Mouse (Mus musculus): Measurements from ENCODE around the gene Actc1. TPM values are rescaled to one million over a fixed set of nuclear protein-coding genes. Genes with fewer than 3 reads are reported as not detected.

Actc1 gene
- polyA plus RNA-seq, 2 experiments from 2014 or later: not detected

- no peak for ATAC-seq
Observed at GRCm38 (mm10) chr2:114049372-114049771, 4.0 kb downstream of the Actc1 start.

GRCm38 (mm10) chr2:114047960-114048611 is 5.3 kb downstream of the Actc1 start:
- ATAC-seq: no peak

- no peak for ATAC-seq
Observed at GRCm38 (mm10) chr2:114046151-114046664, 7.1 kb downstream of the Actc1 start.

DNA sequence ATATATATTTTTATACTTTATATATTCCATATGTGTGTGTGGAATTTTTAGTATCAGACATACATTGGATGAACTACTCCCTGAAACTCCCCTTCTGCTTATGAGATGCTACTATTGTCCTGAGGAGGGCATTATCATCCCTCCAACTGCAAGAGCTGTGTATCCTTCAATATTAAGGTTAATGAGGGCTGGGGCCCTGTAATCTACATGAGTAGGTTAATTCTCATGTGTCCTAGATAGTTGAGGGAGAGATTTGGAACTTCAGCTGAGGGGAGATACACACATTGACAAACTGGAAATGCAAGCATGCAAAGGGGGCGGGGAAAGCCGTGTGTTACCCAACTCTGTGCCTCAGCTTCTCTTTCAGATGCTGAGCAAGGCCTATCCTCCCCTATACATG is 15.4 kb downstream of the Actc1 start:
- no peak for ATAC-seq

DNA sequence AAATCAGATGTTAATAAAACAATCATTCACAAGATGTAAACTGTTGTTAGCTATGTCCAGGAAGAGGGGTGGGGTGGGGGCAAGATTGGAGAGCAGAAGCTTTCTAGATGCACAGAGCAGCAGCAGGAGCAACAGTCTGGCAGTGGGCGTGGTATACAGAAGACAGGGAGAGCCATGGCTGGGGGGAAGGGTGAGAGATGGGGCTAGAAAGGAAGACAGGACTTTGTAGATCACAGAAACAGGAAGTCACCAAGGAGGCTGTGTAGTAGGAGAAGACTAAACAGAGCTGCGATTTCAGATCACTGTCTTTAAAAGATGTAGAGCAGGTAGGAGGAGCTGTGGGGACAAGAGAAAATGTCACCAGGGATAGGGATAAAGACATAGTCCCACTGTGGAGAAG is 21.1 kb downstream of the Actc1 start:
- peak; percentile 49 for ATAC-seq

DNA sequence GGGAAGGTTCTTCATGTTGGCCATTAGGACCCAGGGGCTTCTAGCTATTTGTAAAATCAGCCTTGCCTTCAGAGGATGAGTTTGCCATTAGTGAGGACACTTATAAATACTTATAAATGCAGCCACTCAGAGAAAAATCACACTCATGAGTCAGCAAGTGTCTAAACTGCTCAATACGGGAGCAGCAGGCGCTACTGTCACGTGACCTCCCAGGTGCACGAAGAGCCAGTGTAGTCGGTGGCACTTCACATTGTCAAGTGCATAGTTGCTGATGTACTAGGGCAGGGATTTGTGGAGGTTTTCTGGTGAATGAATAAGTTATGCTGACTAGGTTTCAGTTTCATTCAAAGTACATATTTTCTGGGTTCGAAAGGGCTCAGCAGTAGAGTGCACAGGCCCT is 30.0 kb downstream of the Actc1 start:
- ATAC-seq: no peak

DNA sequence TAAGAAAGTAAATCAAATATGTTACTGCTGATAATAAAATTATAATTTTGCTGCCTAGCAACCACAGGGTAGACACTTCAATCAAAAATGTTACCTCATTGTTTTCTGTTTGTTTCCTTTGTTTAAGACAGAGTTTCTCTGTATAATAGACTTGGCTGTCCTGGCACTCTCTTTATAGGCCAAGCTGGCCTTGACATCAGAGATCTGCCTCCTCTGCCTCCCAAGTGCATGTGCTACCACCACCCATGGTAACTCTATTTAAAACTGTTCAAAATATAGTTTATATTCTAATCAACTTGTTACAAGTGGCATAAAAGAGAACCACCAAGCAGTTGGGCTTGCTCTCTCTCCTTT is 33.2 kb downstream of the Actc1 start:
- no peak for ATAC-seq

GRCm38 (mm10) chr2:114019474-114020209 is 33.7 kb downstream of the Actc1 start:
- ATAC-seq: no peak

DNA sequence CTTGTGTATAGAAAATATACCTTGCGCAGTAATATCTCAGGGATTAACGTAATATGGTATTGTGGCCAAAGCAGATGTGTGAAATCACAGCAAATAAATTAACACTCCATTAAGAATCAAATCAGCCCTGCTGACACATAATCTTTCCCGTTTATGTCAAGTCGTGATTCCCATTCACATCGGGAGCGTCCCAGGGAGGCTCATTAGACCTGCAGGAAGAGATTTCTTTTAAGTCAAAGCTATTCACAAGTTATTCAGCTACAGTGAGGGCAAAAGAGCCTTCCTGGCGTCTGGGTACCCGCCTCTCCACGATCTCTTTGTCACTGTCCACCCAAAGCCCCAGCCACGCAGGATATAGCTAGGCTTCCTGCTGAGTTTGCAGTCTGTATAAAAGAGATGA is 35.2 kb downstream of the Actc1 start:
- ATAC-seq: no peak

DNA sequence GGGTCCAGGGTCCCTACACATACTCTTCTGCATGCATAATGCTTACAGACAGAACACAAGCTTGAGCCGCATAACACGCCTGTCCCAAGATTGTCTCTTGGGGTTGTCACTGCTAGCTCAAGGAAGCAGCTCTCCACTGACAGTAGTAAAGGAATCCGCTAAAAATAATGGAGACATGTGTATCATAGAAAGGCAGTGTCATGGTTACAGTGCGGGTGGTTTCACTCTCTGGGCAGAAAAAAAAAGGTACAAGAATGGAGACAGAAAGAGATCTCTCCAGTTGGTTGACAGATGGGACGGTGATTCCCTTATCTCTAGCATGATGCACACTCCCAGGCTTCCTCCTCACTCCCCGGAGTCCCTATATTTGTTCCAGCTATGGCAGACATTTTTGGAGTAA is 38.5 kb downstream of the Actc1 start:
- ATAC-seq: no peak

DNA sequence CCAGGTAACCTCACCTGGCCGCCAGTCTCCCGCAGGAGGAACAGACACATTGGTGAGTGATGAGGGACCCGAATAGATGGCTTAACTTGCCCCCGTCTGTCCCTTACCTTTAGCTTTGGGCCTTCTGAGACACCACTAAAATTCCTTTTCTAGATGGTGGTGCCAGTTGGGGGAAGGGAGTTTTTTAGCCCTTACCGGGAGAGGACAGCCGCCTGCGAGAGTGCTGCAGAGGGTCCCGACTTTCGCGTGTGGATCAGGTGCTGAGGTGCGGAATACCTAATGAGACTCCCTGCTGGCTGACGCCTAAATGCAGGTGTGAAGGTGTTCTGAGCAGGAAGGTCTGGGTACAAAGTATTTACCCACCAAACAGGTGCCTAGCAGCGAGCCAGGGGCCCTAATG is 39.5 kb downstream of the Actc1 start:
- ATAC-seq: no peak

- ATAC-seq: no peak
Observed at GRCm38 (mm10) chr2:114013295-114013771, 40.0 kb downstream of the Actc1 start, which contains the start of gene Gjd2. Gene Gjd2 (minus strand): TSS chr2:114013619.

DNA sequence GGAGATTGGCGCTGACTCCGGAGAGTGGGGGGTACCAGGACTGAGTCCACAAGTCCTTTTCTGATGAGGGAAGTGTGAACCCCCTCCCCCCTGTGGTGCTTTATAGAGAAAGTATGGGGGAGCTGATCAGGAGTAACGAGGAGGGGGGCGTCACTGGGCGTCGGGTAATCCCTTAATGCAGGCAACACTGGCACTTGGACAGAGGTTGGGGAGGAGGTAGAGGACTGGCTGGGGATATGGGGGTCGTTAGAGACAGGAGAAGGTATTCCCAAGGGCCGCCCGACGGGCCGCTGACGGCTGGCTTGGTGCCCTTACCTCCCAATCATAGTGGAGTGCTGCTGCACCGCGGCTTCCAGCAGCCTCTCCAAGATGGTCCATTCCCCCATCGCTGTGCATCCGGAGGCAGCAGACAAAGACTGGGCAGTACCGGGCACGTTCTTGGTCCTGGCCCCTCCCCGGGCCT is 40.6 kb downstream of the Actc1 start:
- no peak for ATAC-seq

DNA sequence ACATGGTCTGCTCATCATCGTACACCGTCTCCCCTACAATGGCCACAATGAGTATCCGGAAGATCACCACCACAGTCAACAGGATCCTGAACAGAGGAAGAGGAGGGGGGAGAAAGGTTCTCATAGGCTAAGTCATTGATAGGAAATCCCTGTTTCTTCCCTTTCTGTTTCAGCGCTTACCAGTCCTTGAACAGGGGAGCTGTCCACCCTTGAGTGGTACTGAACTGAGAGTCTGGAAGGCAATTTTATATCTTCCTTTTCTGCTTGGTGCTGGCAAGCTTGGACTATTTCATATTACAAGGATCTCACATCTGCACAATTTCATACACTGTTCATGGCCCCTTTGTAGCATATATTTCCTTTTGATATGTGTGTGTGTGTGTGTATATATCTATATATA is 41.5 kb downstream of the Actc1 start:
- ATAC-seq: no peak

- ATAC-seq: no peak
Observed at GRCm38 (mm10) chr2:114008321-114008720, 45.0 kb downstream of the Actc1 start.

GRCm38 (mm10) chr2:113997484-113997883 is 55.9 kb downstream of the Actc1 start:
- no peak for ATAC-seq

Other genes with a start within 250 kb of the Actc1 start
- 1 to 10 TPM; 8.6 to 9.2 TPM for gene Scg5, start 224.4 kb downstream of the Actc1 start, polyA plus RNA-seq (2017; shearing (Covaris generic))
- 1 to 10 TPM; 1.8 to 4.1 TPM for gene Arhgap11a, start 204.9 kb downstream of the Actc1 start, polyA plus RNA-seq (2017; shearing (Covaris generic))
- not detected for gene Gjd2, start 39.9 kb downstream of the Actc1 start, polyA plus RNA-seq (2017; shearing (Covaris generic))
- 10 to 100 TPM; 47.2 to 65.1 TPM for gene Aqr, start 133.5 kb upstream of the Actc1 start, polyA plus RNA-seq (2017; shearing (Covaris generic))
- gene Zfp770, start 147.9 kb upstream of the Actc1 start, polyA plus RNA-seq (2017; shearing (Covaris generic)): 1 to 10 TPM; 2.5 to 3.2 TPM